Mouse (Mus musculus): ENCODE data around the gene Olfr530.

The Olfr530 gene

DNA sequence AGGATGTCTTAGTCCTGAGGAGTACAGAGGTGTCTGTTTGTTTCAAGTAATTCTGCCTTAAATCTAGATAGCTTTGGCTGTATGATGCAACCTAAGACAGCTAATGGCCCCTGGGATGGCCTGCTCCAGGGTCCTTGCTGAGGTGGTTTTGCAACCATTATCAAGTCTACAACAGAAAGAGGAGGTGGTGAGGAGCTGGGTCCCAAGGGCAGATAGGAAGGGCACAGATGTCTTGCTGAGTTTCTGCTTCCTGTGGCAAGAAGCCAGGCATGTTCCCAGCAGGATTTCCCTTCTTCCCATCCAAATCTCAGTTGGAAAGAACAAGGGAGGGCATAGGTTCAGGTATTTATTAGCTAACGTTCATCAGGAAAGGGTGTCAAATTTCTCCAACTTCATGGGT, at the start of gene Olfr530:
Gene Olfr530, minus strand, starts transcription at position 101 of the 400 bp plus-strand sequence.
- DNase-seq (ENCODE audit: low spot score): no peak

DNA sequence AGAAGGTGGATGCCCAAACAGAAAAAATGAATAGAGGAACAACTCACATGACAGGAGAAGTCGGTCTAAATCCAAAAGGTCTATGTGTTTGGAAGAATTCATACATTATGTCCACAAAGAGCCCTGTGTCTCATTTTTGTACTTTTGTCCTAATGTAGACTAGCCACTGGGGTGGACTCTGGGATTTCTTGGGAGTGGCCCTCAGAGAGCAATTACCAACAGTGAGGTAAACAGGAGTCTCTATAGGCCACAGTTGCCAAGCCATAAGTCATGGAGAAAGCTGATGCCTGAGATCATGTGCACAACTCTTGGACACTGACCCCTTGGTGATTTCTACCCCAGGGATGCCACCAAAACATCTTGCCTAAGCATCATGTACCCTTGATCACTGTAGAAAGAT, 45.4 kb upstream of the Olfr530 start, which contains the start of gene Olfr532:
Gene Olfr532, minus strand, starts transcription at position 101 of the 400 bp plus-strand sequence.
- no peak for DNase-seq (ENCODE audit: low spot score)

DNA sequence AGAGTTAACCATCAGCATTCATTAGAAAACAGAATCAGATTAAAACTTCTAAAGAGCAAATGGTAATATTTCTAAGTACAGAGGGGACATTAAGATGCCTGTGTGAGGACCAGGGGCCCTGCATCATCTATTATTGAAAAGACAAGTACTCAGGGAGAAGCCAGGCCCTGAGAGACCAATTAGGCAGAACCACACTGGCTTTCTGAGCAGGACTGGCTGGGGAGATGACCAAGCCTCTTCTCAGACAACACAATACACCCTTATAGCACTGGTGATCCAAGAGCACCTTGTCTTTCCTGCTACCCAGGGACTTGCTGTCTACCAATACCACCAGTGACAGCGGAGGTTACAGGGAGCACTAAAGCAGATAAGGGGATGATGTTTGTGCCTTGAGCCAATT, 26.7 kb upstream of the Olfr530 start, which contains the start of gene Olfr531:
Gene Olfr531, minus strand, starts transcription at position 101 of the 400 bp plus-strand sequence.
- DNase-seq (ENCODE audit: low spot score): no peak

DNA sequence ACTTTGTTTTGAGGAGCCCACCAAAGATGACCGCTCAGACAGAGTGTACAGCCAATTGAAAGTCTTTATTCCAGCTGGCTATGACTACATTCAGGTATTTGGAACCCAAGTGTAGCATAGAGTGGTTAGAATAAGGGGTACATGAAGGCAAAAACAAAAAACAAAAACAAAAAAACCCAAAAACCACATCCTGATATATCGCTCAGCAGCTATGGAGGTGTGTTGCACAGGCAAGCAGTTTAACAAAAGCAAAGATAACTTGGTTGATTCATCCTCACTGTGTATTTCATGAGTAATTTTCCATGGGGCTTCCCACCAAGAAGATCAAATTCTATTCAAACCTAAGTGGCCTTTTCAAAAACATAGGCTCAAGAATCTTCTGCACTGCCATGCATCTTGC, 780 bp upstream of the Olfr530 start:
- no peak for DNase-seq (ENCODE audit: low spot score)

DNA sequence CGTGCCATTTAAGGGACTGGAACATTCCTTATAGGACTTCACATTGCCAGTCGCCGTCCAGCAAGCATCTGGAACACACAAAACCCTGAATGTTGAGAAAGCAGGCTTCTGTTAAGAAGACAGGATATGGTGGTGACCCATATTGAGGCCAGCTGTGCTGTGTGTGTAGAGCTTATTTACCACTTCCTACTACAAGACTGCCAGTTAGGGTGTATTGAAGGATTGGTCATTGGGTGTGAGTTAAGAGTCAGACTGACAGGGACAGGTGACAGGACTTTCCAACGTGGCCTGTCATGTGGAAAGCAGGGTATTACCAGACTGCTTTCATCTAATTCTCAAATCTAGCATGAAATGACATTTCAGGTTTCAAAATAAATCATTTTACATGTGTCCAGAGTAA, 1.8 kb downstream of the Olfr530 start:
- DNase-seq (ENCODE audit: low spot score): no peak

DNA sequence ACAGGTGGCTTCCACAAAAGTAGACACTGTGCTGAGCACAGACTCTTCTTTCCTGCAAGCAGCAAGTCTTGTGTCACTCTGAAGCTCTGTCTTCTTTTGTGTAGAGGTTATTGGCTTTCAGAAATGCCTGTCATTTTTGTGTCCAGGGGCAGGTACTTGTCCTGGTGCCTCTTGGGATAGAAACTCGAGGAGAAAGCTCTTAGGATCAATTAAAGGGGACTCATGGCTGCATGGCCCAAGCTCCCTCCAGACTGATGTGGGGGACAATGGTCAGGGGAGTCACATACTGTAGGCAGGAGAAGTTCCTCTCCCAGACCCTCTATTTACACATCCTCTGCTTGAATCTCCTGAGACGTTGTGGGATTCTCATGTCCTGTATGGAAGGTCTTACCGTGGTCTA, 14.6 kb downstream of the Olfr530 start, which contains the start of gene Olfr60:
Gene Olfr60, minus strand, starts transcription at position 101 of the 400 bp plus-strand sequence.
- no peak for DNase-seq (ENCODE audit: low spot score)

DNA sequence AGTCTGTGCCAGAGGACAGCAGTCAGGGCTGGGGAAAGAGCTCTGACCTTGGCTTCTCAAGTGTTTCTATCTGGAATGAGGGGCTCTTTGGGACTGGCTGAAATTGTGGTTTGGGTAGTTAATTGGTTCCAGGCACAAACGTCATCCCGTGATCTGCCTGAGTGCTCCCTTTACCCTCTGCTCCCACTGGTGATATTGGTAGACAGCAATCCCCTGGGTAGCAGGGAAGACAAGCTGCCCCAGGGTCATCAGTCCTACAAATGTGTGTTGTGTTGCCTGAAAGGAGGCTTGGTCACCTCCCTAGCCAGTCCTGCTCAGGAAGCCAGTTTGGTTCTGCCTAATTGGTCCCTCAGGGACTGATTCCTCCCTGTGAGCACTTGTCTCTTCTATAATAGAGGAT, 42.4 kb downstream of the Olfr530 start, which contains the start of gene Olfr527:
Gene Olfr527, plus strand, starts transcription at position 301 of the 400 bp plus-strand sequence.
- DNase-seq (ENCODE audit: low spot score): no peak

DNA sequence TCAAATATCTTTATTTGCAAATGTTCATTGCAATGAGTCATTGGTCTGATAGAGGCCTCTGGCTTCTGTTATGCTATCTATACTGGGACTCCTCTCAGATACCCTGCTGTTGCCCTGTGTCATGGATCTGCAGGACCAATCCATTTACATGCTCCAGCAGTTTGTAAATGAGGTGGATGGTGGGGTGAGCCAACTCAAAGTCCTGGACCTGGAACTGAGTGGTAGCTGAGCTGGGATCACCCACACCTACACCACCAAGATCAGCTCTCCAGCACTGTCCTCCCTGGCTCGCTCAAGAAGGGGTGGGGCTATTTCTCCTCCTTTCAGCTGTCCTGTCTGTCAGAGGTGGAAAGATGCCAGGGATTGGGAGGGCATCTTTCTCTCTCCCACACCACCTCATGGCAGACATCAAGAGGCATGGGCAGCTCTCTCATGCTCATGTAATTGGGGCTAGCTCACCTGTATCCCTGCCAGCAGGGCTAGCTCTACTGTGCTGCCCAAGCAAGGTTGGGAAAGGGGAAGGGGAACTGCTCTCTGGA, 46.3 kb downstream of the Olfr530 start:
- no peak for DNase-seq (ENCODE audit: low spot score)
